Mouse (Mus musculus): ENCODE results near the gene Gtdc1.
A peak's percentile ranks its signal among the peaks of the same experiment; 100 is the strongest.

The Gtdc1 gene

DNA sequence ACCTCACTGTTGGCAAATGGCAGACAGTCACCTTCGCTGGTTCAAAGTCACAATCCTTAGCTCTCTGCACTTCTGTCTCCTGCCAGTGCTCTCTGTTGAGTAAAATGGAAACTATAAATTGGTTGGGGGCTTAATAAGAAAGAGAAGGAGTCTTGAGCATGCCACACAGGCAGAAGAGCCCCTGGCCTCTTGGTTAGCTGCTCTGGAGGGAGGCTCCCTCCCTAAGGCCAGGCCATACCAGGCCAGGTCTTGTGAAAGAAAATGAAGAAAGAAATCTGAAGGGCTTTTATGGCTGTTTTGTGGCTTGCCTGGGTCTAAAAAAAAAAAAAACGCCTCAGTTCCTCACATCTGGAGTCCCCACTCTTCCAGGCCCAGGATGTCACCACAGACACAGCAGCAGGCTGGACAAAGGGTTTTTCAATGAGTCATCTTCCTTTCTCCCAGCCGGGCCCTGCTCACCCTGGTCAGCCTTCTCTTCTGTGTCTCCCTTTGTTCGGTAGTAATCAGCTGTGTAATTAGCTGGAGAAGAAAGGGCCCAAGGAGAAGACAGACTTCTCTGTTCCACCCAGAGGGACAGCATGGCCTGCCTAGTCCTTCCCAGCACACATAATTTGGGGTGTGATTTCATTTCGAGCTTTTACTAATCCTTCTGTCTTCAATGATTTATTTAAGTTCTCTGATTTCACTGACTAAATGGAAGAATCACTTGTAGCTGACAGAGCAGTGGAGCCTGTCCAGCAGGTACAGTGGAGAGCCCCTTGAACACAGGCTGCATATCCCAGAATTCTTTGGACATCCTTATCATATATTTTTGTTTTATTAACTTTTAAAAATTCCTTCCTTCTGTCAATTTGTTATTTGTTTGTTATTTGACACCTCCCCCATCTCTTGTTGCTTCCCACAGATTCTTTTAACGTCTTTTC lies 401.1 kb downstream of the Gtdc1 start:
- DNase-seq (ENCODE audit: low read depth, low spot score), result peak; percentile 88

DNA sequence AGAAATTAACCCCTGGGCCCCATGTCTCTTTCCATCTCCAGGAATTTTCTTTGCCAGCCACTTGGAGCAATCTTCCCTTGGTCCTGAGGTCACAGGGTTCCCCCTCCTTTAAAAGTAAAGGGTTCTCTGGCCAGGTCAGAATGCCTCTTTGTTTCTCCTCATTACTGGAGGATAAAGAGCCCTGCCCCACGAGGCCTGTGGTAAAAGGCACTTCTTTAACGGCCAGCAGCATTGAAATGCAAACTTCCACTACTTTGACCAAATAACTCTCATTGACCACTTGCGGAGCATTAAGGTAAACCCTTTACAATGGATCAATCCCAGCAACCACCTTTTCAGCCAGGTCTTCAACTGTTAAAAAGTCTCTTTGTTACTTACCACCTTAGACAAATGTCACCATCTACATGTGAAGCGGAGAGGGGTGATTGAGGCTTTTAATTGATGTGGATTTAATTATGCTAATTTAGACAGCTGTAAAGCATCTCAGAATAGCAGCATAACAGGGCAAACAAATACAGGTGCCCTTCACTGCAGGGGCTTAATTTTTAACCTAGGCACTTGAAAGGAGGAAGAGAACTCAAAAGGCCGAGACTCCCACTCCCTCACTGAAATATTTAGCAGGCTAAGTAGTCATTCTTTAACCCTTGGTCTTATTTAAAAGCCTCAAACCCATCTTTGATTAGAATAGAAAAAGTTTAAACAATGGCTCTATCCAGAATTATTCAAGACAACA lies 402.1 kb downstream of the Gtdc1 start:
- DNase-seq (ENCODE audit: low read depth, low spot score), result no peak

DNA sequence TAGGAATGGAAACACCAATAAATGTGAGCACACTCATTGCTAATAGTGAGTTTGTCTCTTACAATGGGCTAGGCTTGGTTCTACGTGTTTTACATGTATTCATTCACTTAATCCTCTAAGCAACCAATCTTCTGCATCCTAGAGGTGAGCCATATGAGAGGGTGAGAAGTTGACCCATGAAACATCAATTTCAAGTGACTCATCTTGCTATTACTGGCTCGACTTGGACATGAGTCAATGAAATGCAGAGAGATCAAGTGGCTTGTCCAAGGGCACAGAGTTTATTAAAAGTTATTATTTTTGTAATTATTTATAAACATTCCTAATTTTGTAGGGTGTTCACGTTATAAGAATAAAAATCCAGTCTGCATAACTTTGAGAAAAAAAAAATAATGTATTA lies 408.2 kb downstream of the Gtdc1 start:
- peak; percentile 76 for DNase-seq (ENCODE audit: low read depth, low spot score)

DNA sequence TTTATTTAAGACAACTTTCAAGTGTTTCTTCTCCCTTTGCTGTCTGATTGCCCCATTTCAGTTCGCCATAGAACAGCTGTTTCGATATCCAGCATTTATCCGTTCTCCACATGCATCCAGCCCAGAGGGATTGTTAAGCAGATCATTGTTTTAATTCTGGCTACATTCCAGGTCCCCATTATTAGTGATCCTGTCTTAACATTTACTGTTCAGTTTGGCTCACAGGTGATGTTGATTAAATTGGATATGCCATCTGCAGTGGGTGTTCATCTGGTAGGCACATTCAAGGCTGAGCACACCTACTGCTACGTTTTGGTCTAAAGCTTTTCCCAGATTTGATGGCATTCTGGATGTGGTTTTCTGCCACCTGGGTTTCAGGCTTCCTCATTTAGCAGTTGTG lies 409.4 kb downstream of the Gtdc1 start:
- DNase-seq (ENCODE audit: low read depth, low spot score), result no peak

Data from 3T3-L1 (cell line).